Mouse (Mus musculus): ENCODE measurements at regions not wholly inside any gene's neighbourhood (a gene's known extent, or its start where the extent isn't known, plus 50 kb on each side); places are given as distances from the start of the nearest gene placed in this dataset.

DNA sequence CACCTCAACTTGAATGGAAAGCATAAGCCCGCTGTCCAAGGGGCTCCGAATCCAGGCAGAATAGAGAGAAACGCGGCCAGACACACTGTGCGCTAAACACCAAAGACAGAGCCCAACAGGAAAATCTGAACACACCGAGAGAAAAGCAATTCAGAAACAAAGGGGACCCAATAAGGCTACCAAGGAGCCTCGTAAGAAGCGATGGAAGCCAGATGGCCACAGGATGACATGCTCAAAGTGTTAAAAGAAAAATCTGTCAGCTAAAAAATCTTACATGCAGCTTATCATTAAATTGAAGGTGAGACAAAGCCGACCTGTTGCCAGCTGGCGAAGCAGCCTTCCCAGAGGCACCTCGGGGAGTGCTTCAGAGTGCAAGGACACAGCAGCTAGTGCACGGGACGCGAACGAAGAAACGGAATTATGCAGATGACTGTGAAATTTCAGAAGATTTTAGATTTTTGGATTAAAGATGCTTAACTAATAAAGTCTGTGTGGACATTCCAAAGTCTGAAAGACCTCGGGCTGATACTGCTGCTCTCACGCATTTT is 73.2 kb upstream of the A530016L24Rik start:
- no peak for TF ChIP-seq ZNF384 (IDR thresholded peaks at IDR 0.05; ENCODE audit: low read depth, low read length)
- TF ChIP-seq MAFK (IDR thresholded peaks at IDR 0.05; ENCODE audit: insufficient read depth, low read depth, low read length): no peak

All from ES-E14 (cell line).